Mouse (Mus musculus) hindbrain, embryonic 12.5 days (tissue): Measurements from ENCODE around the gene Sfrp5. TPM values are rescaled to one million over a fixed set of nuclear protein-coding genes. Genes with fewer than 3 reads are reported as not detected.
A peak's percentile ranks its signal among the peaks of the same experiment; 100 is the strongest.

Experiments used
- ATAC-seq: fragments of 200-750 bp; cut with Nextera tagmentation; 2 replicates; pipeline ENCODE4 v1.8.0; 2017; ENCODE audit warnings: moderate TSS enrichment; ENCODE audit not compliant: low FRiP score
- H3K27ac ChIP-seq: fragments of 300-500 bp; sonication (generic); 2 replicates; pipeline ENCODE4 v1.5.1; 2016; ENCODE audit warnings: mild to moderate bottlenecking
- H3K27me3 ChIP-seq: fragments of 300-500 bp; sonication (generic); 2 replicates; pipeline ENCODE4 v1.6.1; 2016; ENCODE audit warnings: mild to moderate bottlenecking
- H3K36me3 ChIP-seq: fragments of 300-500 bp; sonication (generic); 2 replicates; pipeline ENCODE4 v1.6.1; 2016; ENCODE audit warnings: mild to moderate bottlenecking
- H3K4me1 ChIP-seq: fragments of 300-500 bp; sonication (generic); 2 replicates; pipeline ENCODE4 v1.6.1; 2016
- H3K4me2 ChIP-seq: fragments of 300-500 bp; sonication (generic); replicated peaks from 2 replicates; pipeline ENCODE4 v1.6.1; 2016; ENCODE audit warnings: mild to moderate bottlenecking
- H3K4me3 ChIP-seq: fragments of 300-500 bp; sonication (generic); 2 replicates; pipeline ENCODE4 v1.5.1; 2016; ENCODE audit warnings: mild to moderate bottlenecking
- H3K9ac ChIP-seq: fragments of 300-500 bp; sonication (generic); 2 replicates; pipeline ENCODE4 v1.6.1; 2016; ENCODE audit warnings: mild to moderate bottlenecking, moderate library complexity
- H3K9me3 ChIP-seq: fragments of 300-500 bp; sonication (generic); replicated peaks from 2 replicates; pipeline ENCODE4 v1.6.1; 2016; ENCODE audit warnings: mild to moderate bottlenecking
- WGBS: fragments of 180-500 bp; shearing (Covaris S2); methylation state at CpG from one replicate; pipeline ENCODE4 v1.1.7; 2016; 5-methylcytosine and 5-hydroxymethylcytosine counted together
- polyA plus RNA-seq: library from polyadenylated mRNA; unstranded; fragments of >200 nt; fragmentation: Nextera tagmentation; extraction: Ambion mirVana; gene quantifications from 2 replicates; pipeline ENCODE4 v1.2.1, GENCODE M21; 2016

Gene Sfrp5
- polyA plus RNA-seq, 1 experiment from 2014 or later = 1.5 TPM

GRCm38 (mm10) chr19:42226451-42226850 lies 24.4 kb upstream of the Sfrp5 start:
- Histone ChIP-seq H3K36me3 (no peaks in the 10 kb centered on the region), H3K27me3 (no peaks in the 10 kb centered on the region), H3K4me2 (no peak overlapping the region), H3K4me1 (peaks cover 16% of the 10 kb centered on the region; the same call in 1 of the 2 replicates), H3K9me3 (no peaks in the 10 kb centered on the region), H3K9ac (no peak overlapping the region), H3K27ac (no peak overlapping the region), H3K4me3 (no peak overlapping the region)
- WGBS = 83% methylated on average over 10 of the region's 10 CpGs
- no peak for ATAC-seq

- 11% methylated on average over 2 of the region's 2 CpGs for WGBS
- H3K9me3 ChIP-seq = no peaks in the 10 kb centered on the region
- H3K9ac ChIP-seq = no peak overlapping the region
- no peaks in the 10 kb centered on the region for H3K4me1 ChIP-seq
- H3K4me2 ChIP-seq = no peak overlapping the region
- H3K4me3 ChIP-seq = no peak overlapping the region
- no peak overlapping the region for H3K27ac ChIP-seq
- H3K36me3 ChIP-seq = no peaks in the 10 kb centered on the region
- H3K27me3 ChIP-seq = peaks cover 5% of the 10 kb centered on the region; the same call in 1 of the 2 replicates
- ATAC-seq = peak; percentile 22; the same call in 1 of the 2 replicates
Observed at GRCm38 (mm10) chr19:42217374-42217763, 15.3 kb upstream of the Sfrp5 start.

GRCm38 (mm10) chr19:42216699-42217373 lies 14.8 kb upstream of the Sfrp5 start:
- Histone ChIP-seq H3K4me3 (no peak overlapping the region), H3K27ac (no peak overlapping the region), H3K4me2 (no peak overlapping the region), H3K27me3 (peaks cover 5% of the 10 kb centered on the region; the same call in 1 of the 2 replicates), H3K9me3 (no peaks in the 10 kb centered on the region), H3K9ac (no peak overlapping the region), H3K36me3 (no peaks in the 10 kb centered on the region), H3K4me1 (no peaks in the 10 kb centered on the region)
- ATAC-seq = peak; percentile 40; the same call in 1 of the 2 replicates
- 75% methylated on average over 7 of the region's 7 CpGs for WGBS

GRCm38 (mm10) chr19:42214601-42215000 lies 12.5 kb upstream of the Sfrp5 start:
- Histone ChIP-seq H3K27ac (no peak overlapping the region), H3K9ac (no peak overlapping the region), H3K27me3 (peaks cover 8% of the 10 kb centered on the region; the same call in 1 of the 2 replicates), H3K4me3 (no peak overlapping the region), H3K4me2 (no peak overlapping the region), H3K9me3 (no peaks in the 10 kb centered on the region), H3K4me1 (peaks cover 2% of the 10 kb centered on the region; the same call in 1 of the 2 replicates), H3K36me3 (no peaks in the 10 kb centered on the region)
- ATAC-seq = no peak
- 77% methylated on average over 2 of the region's 2 CpGs for WGBS

- WGBS = 28% methylated on average over 8 of the region's 8 CpGs
- H3K4me1 ChIP-seq = peaks cover 6% of the 10 kb centered on the region; the same call in 1 of the 2 replicates
- no peak overlapping the region for H3K27ac ChIP-seq
Observed at GRCm38 (mm10) chr19:42211936-42212335, 9.9 kb upstream of the Sfrp5 start.

GRCm38 (mm10) chr19:42209976-42210375 lies 7.9 kb upstream of the Sfrp5 start:
- Histone ChIP-seq H3K9me3 (no peaks in the 10 kb centered on the region), H3K27ac (no peak overlapping the region), H3K9ac (no peak overlapping the region), H3K4me2 (no peak overlapping the region), H3K4me1 (peaks cover 6% of the 10 kb centered on the region; the same call in 1 of the 2 replicates), H3K36me3 (no peaks in the 10 kb centered on the region), H3K27me3 (peaks cover 10% of the 10 kb centered on the region; the same call in 1 of the 2 replicates), H3K4me3 (no peak overlapping the region)
- WGBS = 68% methylated on average over 6 of the region's 6 CpGs
- ATAC-seq = no peak

More at GRCm38 (mm10) chr19:42211936-42212335, 9.9 kb upstream of the Sfrp5 start:
- Histone ChIP-seq H3K4me3 (no peak overlapping the region), H3K36me3 (no peaks in the 10 kb centered on the region), H3K9ac (no peak overlapping the region), H3K9me3 (no peaks in the 10 kb centered on the region), H3K4me2 (no peak overlapping the region), H3K27me3 (peaks cover 8% of the 10 kb centered on the region; the same call in 1 of the 2 replicates)
- no peak for ATAC-seq

- no peaks in the 10 kb centered on the region for H3K9me3 ChIP-seq
- H3K27ac ChIP-seq = no peak overlapping the region
- peaks cover 6% of the 10 kb centered on the region; the same call in 1 of the 2 replicates for H3K4me1 ChIP-seq
- H3K4me2 ChIP-seq = no peak overlapping the region
- no peak overlapping the region for H3K9ac ChIP-seq
- peaks cover 11% of the 10 kb centered on the region; the same call in 1 of the 2 replicates for H3K27me3 ChIP-seq
- H3K36me3 ChIP-seq = no peaks in the 10 kb centered on the region
- H3K4me3 ChIP-seq = no peak overlapping the region
- ATAC-seq = no peak
- WGBS = 57% methylated on average over 7 of the region's 7 CpGs
Observed at GRCm38 (mm10) chr19:42209485-42209884, 7.4 kb upstream of the Sfrp5 start.

GRCm38 (mm10) chr19:42205201-42205600 lies 3.1 kb upstream of the Sfrp5 start:
- peaks cover 20% of the 10 kb centered on the region for H3K4me1 ChIP-seq
- H3K27ac ChIP-seq = no peak overlapping the region
- no peak overlapping the region for H3K9ac ChIP-seq
- H3K9me3 ChIP-seq = no peaks in the 10 kb centered on the region
- peaks cover 49% of the 10 kb centered on the region for H3K27me3 ChIP-seq
- no peak overlapping the region for H3K4me3 ChIP-seq
- WGBS = 71% methylated on average over 8 of the region's 8 CpGs
- ATAC-seq = no peak
- no peak overlapping the region for H3K4me2 ChIP-seq
- H3K36me3 ChIP-seq = no peaks in the 10 kb centered on the region

- H3K36me3 ChIP-seq = no peaks in the 10 kb centered on the region
- no peak overlapping the region for H3K27ac ChIP-seq
- no peak overlapping the region for H3K4me3 ChIP-seq
- peaks cover 15% of the 10 kb centered on the region for H3K4me1 ChIP-seq
- H3K27me3 ChIP-seq = peaks cover 55% of the 10 kb centered on the region
- ATAC-seq = no peak
- H3K4me2 ChIP-seq = no peak overlapping the region
- no peaks in the 10 kb centered on the region for H3K9me3 ChIP-seq
- 71% methylated on average over 4 of the region's 4 CpGs for WGBS
- H3K9ac ChIP-seq = no peak overlapping the region
Observed at GRCm38 (mm10) chr19:42204306-42204705, 2.3 kb upstream of the Sfrp5 start.

- H3K27me3 ChIP-seq = peaks cover 66% of the 10 kb centered on the region
- no peak for ATAC-seq
- WGBS = 45% methylated on average over 8 of the region's 8 CpGs
- peaks cover 14% of the 10 kb centered on the region for H3K4me1 ChIP-seq
- no peak overlapping the region for H3K9ac ChIP-seq
- no peaks in the 10 kb centered on the region for H3K36me3 ChIP-seq
- peak overlapping the region; percentile 26; the same call in 1 of the 2 replicates for H3K4me3 ChIP-seq
- H3K27ac ChIP-seq = no peak overlapping the region
- H3K4me2 ChIP-seq = peak overlapping the region; percentile 48; the same call in 1 of the 2 replicates
- H3K9me3 ChIP-seq = no peaks in the 10 kb centered on the region
Observed at GRCm38 (mm10) chr19:42202467-42202866, 415 bp upstream of the Sfrp5 start.

- WGBS = 44% methylated on average over 11 of the region's 11 CpGs
Observed at GRCm38 (mm10) chr19:42198026-42198425, 4.0 kb downstream of the Sfrp5 start.

GRCm38 (mm10) chr19:42197066-42197465 lies 5.0 kb downstream of the Sfrp5 start:
- H3K27me3 ChIP-seq = peaks cover 44% of the 10 kb centered on the region
- no peak for ATAC-seq
- no peak overlapping the region for H3K27ac ChIP-seq
- H3K4me3 ChIP-seq = no peak overlapping the region
- peaks cover 2% of the 10 kb centered on the region; the same call in 1 of the 2 replicates for H3K36me3 ChIP-seq
- H3K9me3 ChIP-seq = no peaks in the 10 kb centered on the region
- no peak overlapping the region for H3K4me2 ChIP-seq
- no peak overlapping the region for H3K9ac ChIP-seq
- WGBS = 74% methylated on average over 4 of the region's 4 CpGs
- H3K4me1 ChIP-seq = peaks cover 10% of the 10 kb centered on the region

More at GRCm38 (mm10) chr19:42198026-42198425, 4.0 kb downstream of the Sfrp5 start:
- ATAC-seq = no peak
- Histone ChIP-seq H3K9ac (no peak overlapping the region), H3K27me3 (peaks cover 54% of the 10 kb centered on the region), H3K36me3 (no peaks in the 10 kb centered on the region), H3K4me2 (no peak overlapping the region), H3K4me3 (no peak overlapping the region), H3K9me3 (no peaks in the 10 kb centered on the region), H3K27ac (no peak overlapping the region), H3K4me1 (peaks cover 14% of the 10 kb centered on the region)

GRCm38 (mm10) chr19:42196378-42196777 lies 5.7 kb downstream of the Sfrp5 start:
- no peak overlapping the region for H3K27ac ChIP-seq
- peaks cover 9% of the 10 kb centered on the region for H3K36me3 ChIP-seq
- H3K9me3 ChIP-seq = no peaks in the 10 kb centered on the region
- no peak overlapping the region for H3K4me2 ChIP-seq
- ATAC-seq = no peak
- no peak overlapping the region for H3K9ac ChIP-seq
- H3K27me3 ChIP-seq = peaks cover 37% of the 10 kb centered on the region
- peaks cover 4% of the 10 kb centered on the region for H3K4me1 ChIP-seq
- WGBS = 74% methylated on average over 4 of the region's 4 CpGs
- H3K4me3 ChIP-seq = no peak overlapping the region
